Mouse (Mus musculus) erythroid progenitor cell, adult 5-6 weeks (primary cell): ENCODE results near the gene Gm20905. TPM values are rescaled to one million over a fixed set of nuclear protein-coding genes. Genes with fewer than 3 reads are reported as not detected.
"Not testable (repeated sequence)": the region's sequence is repeated elsewhere in the genome, so short reads cannot be mapped to it uniquely, and the experiment has no call there.

Experiments
- ATAC-seq: replicated peaks from 2 replicates; pipeline ENCODE4 v1.8.0; 2016; ENCODE audit warnings: moderate number of reproducible peaks, mild to moderate bottlenecking, moderate TSS enrichment, inconsistent platforms; ENCODE audit not compliant: poor library complexity, low FRiP score, severe bottlenecking
- total RNA-seq, 2 experiments: library from RNA; stranded (forward) in 1 of 2; stranded (reverse) in 1 of 2; fragments of 150-400 nt in 1 of 2; fragments of 186-747, 209-891 nt in 1 of 2; gene quantifications; 2 replicates each; pipeline versions ENCODE4 v1.2.3 to v1.2.4; 2015 to 2017; ENCODE audit warnings: low replicate concordance in 2 of 2

Gene Gm20905
- not detected in 2 replicates for total RNA-seq (2015; ENCODE audit: low replicate concordance)
- not detected in 2 replicates for total RNA-seq (2017; ENCODE audit: low replicate concordance)

GRCm38 (mm10) chrY:37259503-37259902, at the start of gene Gm20905:
TSS of gene Gm20905 (minus strand) at chrY:37259603.
- ATAC-seq = not testable (repeated sequence)
